Mouse (Mus musculus): ENCODE data around the gene Slit3.

Gene Slit3

GRCm38 (mm10) chr11:35361071-35361470 is 240.0 kb downstream of the Slit3 start:
- no peak for DNase-seq

- DNase-seq, result no peak
Observed at GRCm38 (mm10) chr11:35362975-35363374, 242.0 kb downstream of the Slit3 start.

- no peak for DNase-seq
Observed at GRCm38 (mm10) chr11:35364469-35364868, 243.4 kb downstream of the Slit3 start.

GRCm38 (mm10) chr11:35365510-35365931 is 244.5 kb downstream of the Slit3 start:
- DNase-seq, result no peak

GRCm38 (mm10) chr11:35366611-35367010 is 245.6 kb downstream of the Slit3 start:
- DNase-seq, result no peak

- no peak for DNase-seq
Observed at GRCm38 (mm10) chr11:35367248-35367647, 246.2 kb downstream of the Slit3 start.

GRCm38 (mm10) chr11:35369964-35370363 is 248.9 kb downstream of the Slit3 start:
- no peak for DNase-seq

- no peak for DNase-seq
Observed at GRCm38 (mm10) chr11:35370705-35371104, 249.7 kb downstream of the Slit3 start.

- no peak for DNase-seq
Observed at GRCm38 (mm10) chr11:35372410-35372809, 251.4 kb downstream of the Slit3 start.

- DNase-seq, result no peak
Observed at GRCm38 (mm10) chr11:35375072-35375471, 254.0 kb downstream of the Slit3 start.

- DNase-seq, result no peak
Observed at GRCm38 (mm10) chr11:35378802-35379201, 257.8 kb downstream of the Slit3 start.

GRCm38 (mm10) chr11:35379407-35379806 is 258.4 kb downstream of the Slit3 start:
- no peak for DNase-seq

GRCm38 (mm10) chr11:35380766-35381165 is 259.7 kb downstream of the Slit3 start:
- no peak for DNase-seq

- no peak for DNase-seq
Observed at GRCm38 (mm10) chr11:35385444-35385843, 264.4 kb downstream of the Slit3 start.

- DNase-seq, result no peak
Observed at GRCm38 (mm10) chr11:35387826-35388225, 266.8 kb downstream of the Slit3 start.

GRCm38 (mm10) chr11:35388471-35388870 is 267.4 kb downstream of the Slit3 start:
- DNase-seq, result no peak

- peak; percentile 44 for DNase-seq
Observed at GRCm38 (mm10) chr11:35389341-35389740, 268.3 kb downstream of the Slit3 start.

GRCm38 (mm10) chr11:35389780-35390435 is 268.9 kb downstream of the Slit3 start:
- no peak for DNase-seq

GRCm38 (mm10) chr11:35393815-35394214 is 272.8 kb downstream of the Slit3 start:
- no peak for DNase-seq

GRCm38 (mm10) chr11:35395376-35395775 is 274.4 kb downstream of the Slit3 start:
- DNase-seq, result no peak

GRCm38 (mm10) chr11:35398353-35398752 is 277.3 kb downstream of the Slit3 start:
- no peak for DNase-seq

GRCm38 (mm10) chr11:35403516-35403915 is 282.5 kb downstream of the Slit3 start:
- DNase-seq, result no peak

GRCm38 (mm10) chr11:35406045-35406444 is 285.0 kb downstream of the Slit3 start:
- no peak for DNase-seq

GRCm38 (mm10) chr11:35406522-35406921 is 285.5 kb downstream of the Slit3 start:
- DNase-seq, result no peak
